ENCODE assay signal across 18 mouse cellular contexts in the genomic region with DNA sequence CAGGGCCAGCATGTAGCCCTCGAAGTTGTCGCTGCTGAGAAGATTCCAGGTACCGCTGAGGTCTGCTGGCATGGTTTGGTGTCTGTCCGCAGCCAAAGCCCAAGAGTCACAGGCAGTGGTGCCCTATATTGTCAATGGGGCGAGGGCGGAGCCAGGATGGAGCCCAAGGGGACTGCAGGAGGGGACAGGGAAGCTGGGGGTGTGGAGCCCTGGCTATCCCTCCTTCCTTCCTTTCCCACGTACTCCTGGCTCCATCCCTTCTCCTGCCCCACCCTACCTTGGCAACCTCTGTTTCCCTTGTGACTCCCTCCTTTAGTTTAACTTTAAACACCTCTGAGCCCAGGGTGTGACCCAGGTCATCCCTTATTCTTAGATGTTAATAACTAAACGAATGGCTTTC. TPM values are rescaled to one million over a fixed set of nuclear protein-coding genes. Genes with fewer than 3 reads are reported as not detected.
A peak's percentile ranks its signal among the peaks of the same experiment; 100 is the strongest.
DNase-seq lines count a peak whose midpoint lies in the region; ATAC-seq and TF ChIP-seq lines count a peak whose summit lies in the region.
"Had no signal": no experiment of that assay in that cellular context is flagged by ENCODE, and none has a peak within 500 bp of the region (broad histone marks: within the 10 kb centered on the region; RNA-seq: fewer than 3 reads in every experiment).

A gene (minus strand): TSS at position 100 of the 400 bp plus-strand sequence.

- H3K4me1 ChIP-seq in small intestine, adult 2 months (ENCODE audit: control insufficient read depth, insufficient read depth, insufficient read length, low read length), result peaks cover 12% of the 10 kb centered on the region
- no peaks in the 10 kb centered on the region for H3K4me1 ChIP-seq in stomach, postnatal 0 days (replicated peaks; ENCODE audit: control insufficient read depth, insufficient read depth)
- H3K4me1 ChIP-seq: hindbrain, embryonic 15.5 days; limb, embryonic 10.5 days; midbrain, embryonic 13.5 days had no signal

- peak within 1 kb of the TSS; percentile 55 for H3K27ac ChIP-seq in gastrocnemius, adult 2 months
- H3K27ac ChIP-seq in small intestine, adult 2 months (ENCODE audit: insufficient read depth, low read depth, low read length), result peak within 1 kb of the TSS; percentile 33; the same call in 1 of the 2 replicates
- H3K27ac ChIP-seq in stomach, postnatal 0 days (replicated peaks), result no peak within 1 kb of the TSS
- H3K27ac ChIP-seq: hindbrain, embryonic 15.5 days; limb, embryonic 10.5 days; liver, embryonic 14.5 days; midbrain, embryonic 13.5 days had no signal

- H3K9me3 ChIP-seq in stomach, postnatal 0 days (ENCODE audit: control insufficient read depth, low read length), result no peaks in the 10 kb centered on the region
- H3K9me3 ChIP-seq: hindbrain, embryonic 15.5 days; limb, embryonic 10.5 days; midbrain, embryonic 13.5 days had no signal

- DNase-seq in gastrocnemius, adult 2 months, result peak; percentile 31
- DNase-seq in gastrocnemius, postnatal 10 days, result no peak
- DNase-seq in testis, postnatal 10 days (ENCODE audit: low spot score), result peak; percentile 41
- DNase-seq in testis, postnatal 14 days (ENCODE audit: low spot score), result no peak
- peak; percentile 58 for DNase-seq in heart, adult 8-10 months (ENCODE audit: low spot score)
- DNase-seq in stomach, postnatal 0 days (ENCODE audit: low spot score), result no peak
- DNase-seq in right cerebral cortex, postnatal 25 days, result no peak
- DNase-seq: B cell, adult 2 months; cerebellum, adult 11 months; kidney, postnatal 10 days; layer of hippocampus, postnatal 36 days; lung, postnatal 36 days; spleen, adult 18-20 months had no signal

- peak within 1 kb of the TSS; percentile 56 for H3K4me3 ChIP-seq in gastrocnemius, adult 2 months
- peak within 1 kb of the TSS; percentile 42 for H3K4me3 ChIP-seq in small intestine, adult 2 months (ENCODE audit: low read depth, low read length)
- H3K4me3 ChIP-seq in stomach, postnatal 0 days (ENCODE audit: low read depth, low read length), result no peak within 1 kb of the TSS
- H3K4me3 ChIP-seq: hindbrain, embryonic 15.5 days; limb, embryonic 10.5 days; midbrain, embryonic 13.5 days had no signal

- H3K36me3 ChIP-seq in small intestine, adult 2 months (ENCODE audit: control insufficient read depth, insufficient read depth, low read length), result no peaks in the 10 kb centered on the region
- no peaks in the 10 kb centered on the region for H3K36me3 ChIP-seq in stomach, postnatal 0 days (ENCODE audit: control insufficient read depth, insufficient read depth, low read length)
- H3K36me3 ChIP-seq: hindbrain, embryonic 15.5 days; limb, embryonic 10.5 days; midbrain, embryonic 13.5 days had no signal

- no peak for ATAC-seq in stomach, postnatal 0 days (ENCODE audit: low FRiP score, low TSS enrichment)
- ATAC-seq: midbrain, embryonic 13.5 days had no signal

- H3K4me2 ChIP-seq in stomach, postnatal 0 days (replicated peaks; ENCODE audit: low read depth), result no peak within 1 kb of the TSS; the same call in 1 of the 2 replicates
- H3K4me2 ChIP-seq: hindbrain, embryonic 15.5 days; midbrain, embryonic 13.5 days had no signal

- intact Hi-C loops in gastrocnemius, adult 2 months (cut with DNase I), result loop anchor here (5.0 kb wide), 2 partner anchors 32 to 87 kb away; a partner anchor contains a TSS

- TF ChIP-seq EP300 in stomach, postnatal 0 days (optimal IDR thresholded peaks at IDR 0.05), result no peak

- no peak within 1 kb of the TSS for H3K9ac ChIP-seq in stomach, postnatal 0 days (ENCODE audit: low read length)
- H3K9ac ChIP-seq: hindbrain, embryonic 15.5 days; liver, embryonic 14.5 days; midbrain, embryonic 13.5 days had no signal

- 34% methylated on average over 8 of the region's 8 CpGs for WGBS in small intestine, adult 2 months
- 43% methylated on average over 8 of the region's 8 CpGs for WGBS in stomach, postnatal 0 days

- H3K27me3 ChIP-seq in small intestine, adult 2 months (ENCODE audit: control insufficient read depth, insufficient read depth, low read length), result no peaks in the 10 kb centered on the region
- no peaks in the 10 kb centered on the region for H3K27me3 ChIP-seq in stomach, postnatal 0 days (ENCODE audit: control insufficient read depth, insufficient read depth, low read length)
- H3K27me3 ChIP-seq: hindbrain, embryonic 15.5 days; midbrain, embryonic 13.5 days had no signal

- TF ChIP-seq CTCF in gastrocnemius, adult 2 months (IDR thresholded peaks at IDR 0.05), result no peak; the same call in 1 of the 2 replicates
- TF ChIP-seq CTCF in small intestine, adult 2 months (IDR thresholded peaks at IDR 0.05; ENCODE audit: extremely low read depth, insufficient read length, insufficient replicate concordance, low read depth, low read length), result no peak
- TF ChIP-seq CTCF in stomach, postnatal 0 days (IDR thresholded peaks at IDR 0.05; ENCODE audit: low read depth), result no peak

- no peak for TF ChIP-seq POLR2A in small intestine, adult 2 months (IDR thresholded peaks at IDR 0.05; ENCODE audit: low read depth, low read length)

RNA-seq across cellular contexts. Expression of the gene that starts here (rescaled TPM):
- total RNA-seq in gastrocnemius, adult 2 months (2021), result 10 to 100 TPM in 1 of 2 experiments, 1 to 10 TPM in 1; 7.9 to 21.0 TPM
- total RNA-seq in gastrocnemius, postnatal 10 days (2021), result 10 to 100 TPM in 1 of 2 experiments, 1 to 10 TPM in 1; 8.3 to 10.0 TPM
- total RNA-seq in heart, adult 8-10 months (2022), result 10 to 100 TPM; 41.4 to 66.1 (median 52.8) TPM
- 1.0 and 3.9 TPM in 2 replicates for polyA plus RNA-seq in small intestine, adult 2 months (2012; rRNA removed)
- 6.3 and 7.7 TPM in 2 replicates for polyA plus RNA-seq in stomach, postnatal 0 days (2015; fragmentation: Nextera tagmentation; extraction: Ambion mirVana)
- total RNA-seq: layer of hippocampus, postnatal 36 days had no signal
- polyA plus RNA-seq: hindbrain, embryonic 15.5 days; limb, embryonic 10.5 days; liver, embryonic 14.5 days; midbrain, embryonic 13.5 days had no signal

Comparison
In these comparisons a context has a peak if more than half of its experiments do, and no peak if none do; other contexts are left out.
1. DNase-seq: peak in gastrocnemius, adult 2 months (single experiment), testis, postnatal 10 days (single experiment) and heart, adult 8-10 months (single experiment); none in gastrocnemius, postnatal 10 days (single experiment), testis, postnatal 14 days (single experiment), stomach, postnatal 0 days (single experiment) and right cerebral cortex, postnatal 25 days (single experiment).